ENCODE assay signal across 10 mouse cellular contexts in the genomic region with DNA sequence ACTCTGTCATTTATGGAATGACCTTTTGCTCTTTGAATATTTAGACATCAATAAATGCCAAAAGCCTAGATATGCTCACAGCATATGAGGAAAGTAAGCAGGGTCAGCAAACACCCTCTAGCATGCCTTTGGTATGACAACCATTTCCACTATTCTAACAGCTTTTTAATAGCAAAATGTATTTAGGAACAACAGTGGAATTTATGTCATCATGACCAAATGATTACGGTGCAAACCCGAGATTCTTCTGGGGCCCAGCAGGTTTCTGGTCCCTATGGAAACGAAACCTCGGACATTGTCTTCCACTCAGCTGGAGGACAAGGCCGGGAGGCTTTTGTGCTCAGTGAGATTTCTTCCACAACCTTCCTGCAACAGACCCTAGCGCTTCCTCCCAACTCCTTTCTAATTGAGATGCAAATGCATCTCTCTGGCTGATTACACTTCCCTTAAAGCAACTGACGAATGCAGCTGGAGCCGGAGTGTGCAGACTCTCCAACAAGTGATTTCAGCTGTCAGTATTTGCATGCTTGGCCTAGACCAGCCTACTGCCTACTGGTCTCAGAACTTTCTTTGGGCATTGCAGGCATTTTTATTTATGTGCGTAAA.
DNase-seq lines count a peak whose midpoint lies in the region; ATAC-seq lines count a peak whose summit lies in the region.
"Had no signal": no experiment of that assay in that cellular context is flagged by ENCODE, and none has a peak within 500 bp of the region (broad histone marks: within the 10 kb centered on the region; RNA-seq: fewer than 3 reads in every experiment).

No protein-coding gene starts in this region.

- no peaks in the 10 kb centered on the region for H3K9me3 ChIP-seq in forebrain, embryonic 12.5 days
- H3K9me3 ChIP-seq: limb, embryonic 13.5 days had no signal

- no peak overlapping the region for H3K9ac ChIP-seq in forebrain, embryonic 12.5 days
- H3K9ac ChIP-seq: limb, embryonic 13.5 days had no signal

- peak overlapping the region; percentile 24 for H3K4me2 ChIP-seq in forebrain, embryonic 12.5 days
- H3K4me2 ChIP-seq: limb, embryonic 13.5 days had no signal

- peak; percentile 36 for DNase-seq in brain, adult 2 months (ENCODE audit: low read depth, low spot score)
- peak; percentile 72 for DNase-seq in mesoderm, embryonic 11.5 days (ENCODE audit: low read depth, low spot score)
- DNase-seq in retina, postnatal 1 day = peak; percentile 89
- no peak for DNase-seq in cerebellum, adult 9-11 months
- DNase-seq in adrenal gland, postnatal 36 days = no peak
- DNase-seq in cerebellum, adult 11 months = no peak

- peak; percentile 90 for ATAC-seq in forebrain, embryonic 12.5 days (ENCODE audit: low FRiP score)
- ATAC-seq: intestine, embryonic 16.5 days; lung, postnatal 0 days had no signal

- no peaks in the 10 kb centered on the region for H3K27me3 ChIP-seq in forebrain, embryonic 12.5 days
- H3K27me3 ChIP-seq: limb, embryonic 13.5 days had no signal

- no peak overlapping the region for H3K4me3 ChIP-seq in forebrain, embryonic 12.5 days (replicated peaks)
- H3K4me3 ChIP-seq: limb, embryonic 13.5 days had no signal

- 8% methylated on average over 9 of the region's 9 CpGs for WGBS in forebrain, embryonic 12.5 days

- H3K27ac ChIP-seq in forebrain, embryonic 12.5 days = peak overlapping the region; percentile 87
- H3K27ac ChIP-seq: limb, embryonic 13.5 days had no signal

- peaks cover 51% of the 10 kb centered on the region for H3K4me1 ChIP-seq in forebrain, embryonic 12.5 days

- no peaks in the 10 kb centered on the region for H3K36me3 ChIP-seq in forebrain, embryonic 12.5 days (replicated peaks)
- H3K36me3 ChIP-seq: limb, embryonic 13.5 days had no signal

Comparison
In these comparisons a context has a peak if more than half of its experiments do, and no peak if none do; other contexts are left out.
1. DNase-seq: peak in brain, adult 2 months (single experiment), mesoderm, embryonic 11.5 days (single experiment) and retina, postnatal 1 day (single experiment); none in cerebellum, adult 9-11 months (single experiment), adrenal gland, postnatal 36 days (0 of 2) and cerebellum, adult 11 months (single experiment).